ENCODE assay signal across 17 mouse cellular contexts in genomic region chr17:32253261-32253660, GRCm38 (mm10).
DNase-seq lines count a peak whose midpoint lies in the region; ATAC-seq lines count a peak whose summit lies in the region.
"Had no signal": no experiment of that assay in that cellular context is flagged by ENCODE, and none has a peak within 500 bp of the region (broad histone marks: within the 10 kb centered on the region; RNA-seq: fewer than 3 reads in every experiment).

No protein-coding gene starts in this region.

- DNase-seq in cerebellum, postnatal 4 days (ENCODE audit: low spot score in 2 of 2), result no peak
- DNase-seq in adipocyte (ENCODE audit: low spot score), result peak; percentile 73
- peak; percentile 63 for DNase-seq in cerebellum, adult 11-12 months
- peak; percentile 41 to 58 for DNase-seq in cerebellum, postnatal 10 days
- DNase-seq in lung, postnatal 10 days, result no peak
- DNase-seq in right cerebral cortex, postnatal 4 days, result no peak
- no peak for DNase-seq in yolk sac, embryonic 10.5 days (ENCODE audit: low spot score)
- DNase-seq: gastrocnemius, postnatal 10 days; heart, postnatal 14 days; kidney, adult 11 months; kidney, postnatal 36 days; liver, postnatal 0 days; thymus, postnatal 25 days had no signal

- ATAC-seq in cerebellum, adult (ENCODE audit: insufficient number of reproducible peaks, low FRiP score, low TSS enrichment), result peak; percentile 56; the same call in 1 of the 2 replicates
- ATAC-seq: CD4-positive, CD25-positive, alpha-beta regulatory T cell, adult 4 months; forebrain, embryonic 15.5 days; liver, postnatal 0 days; lung, postnatal 0 days had no signal

Comparison
In these comparisons a context has a peak if more than half of its experiments do, and no peak if none do; other contexts are left out.
1. DNase-seq: peak in adipocyte (single experiment), cerebellum, adult 11-12 months (single experiment) and cerebellum, postnatal 10 days (2 of 2); none in cerebellum, postnatal 4 days (0 of 2), lung, postnatal 10 days (single experiment), right cerebral cortex, postnatal 4 days (single experiment) and yolk sac, embryonic 10.5 days (single experiment).